Mouse (Mus musculus) left cerebral cortex, adult 2 months (tissue): ENCODE data around the gene Ociad2. TPM values are rescaled to one million over a fixed set of nuclear protein-coding genes. Genes with fewer than 3 reads are reported as not detected.

ENCODE experiments used
- DNase-seq, 2 experiments: peaks; one replicate each; pipeline ENCODE4 v3.0.0; 2021 to 2022; ENCODE audit warnings: low spot score in 2 of 2, mixed read lengths in 1 of 2; ENCODE audit errors: extremely low spot score in 1 of 2
- H3K27ac ChIP-seq: fragments of 200-600 bp; 2 replicates; pipeline ENCODE4 v1.8.1; 2022
- H3K4me3 ChIP-seq: fragments of 200-600 bp; 2 replicates; pipeline ENCODE4 v1.8.1; 2022
- CTCF ChIP-seq: fragments of 200-600 bp; IDR thresholded peaks from 2 replicates; pipeline ENCODE4 v1.8.1; 2022; ENCODE audit warnings: antibody characterized with exemption, mild to moderate bottlenecking, moderate library complexity
- intact Hi-C: fragments of 180-260 bp; cut with DNase I; formaldehyde crosslinking; loops from one replicate; pipeline ENCODE4 v1.15.1; 2025
- total RNA-seq, 2 experiments: library from RNA; stranded (reverse); gene quantifications; 2 replicates each; pipeline ENCODE4 v1.2.3; 2021

The Ociad2 gene
- total RNA-seq, 2 experiments from 2014 or later: 114 to 137 TPM

GRCm38 (mm10) chr5:73295916-73296315 is 44.9 kb downstream of the Ociad2 start:
- Histone ChIP-seq H3K27ac (no peak overlapping the region), H3K4me3 (no peak overlapping the region)
- no peak for TF ChIP-seq CTCF
- no peak for DNase-seq
- intact Hi-C loops: no loop called here

GRCm38 (mm10) chr5:73295016-73295415 is 45.8 kb downstream of the Ociad2 start:
- Histone ChIP-seq H3K4me3 (peak overlapping the region; percentile 7; the same call in 1 of the 2 replicates), H3K27ac (no peak overlapping the region)
- no peak for TF ChIP-seq CTCF
- no peak for DNase-seq
- intact Hi-C loops: no loop called here

GRCm38 (mm10) chr5:73293458-73293827 is 47.4 kb downstream of the Ociad2 start:
- intact Hi-C loops: loop anchor here (2.0 kb wide), 2 partner anchors 39 to 159 kb away; no protein-coding TSS in a partner anchor
- no peak for DNase-seq
- peak overlapping the region; percentile 98 for H3K4me3 ChIP-seq
- H3K27ac ChIP-seq: peak overlapping the region; percentile 97
- TF ChIP-seq CTCF: no peak

- peak; percentile 11 for TF ChIP-seq CTCF
- intact Hi-C loops: loop anchor here (2.0 kb wide), 2 partner anchors 38 to 158 kb away; no protein-coding TSS in a partner anchor
- H3K27ac ChIP-seq: peak within 1 kb of the TSS; percentile 97
- H3K4me3 ChIP-seq: peak within 1 kb of the TSS; percentile 98
- peak; percentile 92 to 94 for DNase-seq
Measured at GRCm38 (mm10) chr5:73292502-73293457, 48.0 kb downstream of the Ociad2 start, which contains the start of gene Ociad1. TSS of gene Ociad1 (plus strand) at chr5:73292784.

GRCm38 (mm10) chr5:73289900-73290299 is 50.9 kb downstream of the Ociad2 start:
- no peak overlapping the region for H3K27ac ChIP-seq
- no peak for DNase-seq
- intact Hi-C loops: no loop called here
- no peak overlapping the region for H3K4me3 ChIP-seq
- TF ChIP-seq CTCF: no peak

- H3K27ac ChIP-seq: no peak overlapping the region
- TF ChIP-seq CTCF: no peak
- intact Hi-C loops: no loop called here
- H3K4me3 ChIP-seq: no peak overlapping the region
- DNase-seq: no peak
Measured at GRCm38 (mm10) chr5:73286603-73287002, 54.2 kb downstream of the Ociad2 start.

GRCm38 (mm10) chr5:73285470-73285978 is 55.3 kb downstream of the Ociad2 start:
- no peak overlapping the region for H3K27ac ChIP-seq
- no peak for DNase-seq
- H3K4me3 ChIP-seq: no peak overlapping the region
- intact Hi-C loops: no loop called here
- TF ChIP-seq CTCF: no peak

- H3K4me3 ChIP-seq: no peak overlapping the region
- TF ChIP-seq CTCF: no peak
- DNase-seq: no peak
- intact Hi-C loops: no loop called here
- H3K27ac ChIP-seq: no peak overlapping the region
Measured at GRCm38 (mm10) chr5:73284046-73284445, 56.8 kb downstream of the Ociad2 start.

- intact Hi-C loops: no loop called here
- no peak overlapping the region for H3K4me3 ChIP-seq
Measured at GRCm38 (mm10) chr5:73280567-73280850, 60.3 kb downstream of the Ociad2 start.

GRCm38 (mm10) chr5:73279732-73280566 is 60.9 kb downstream of the Ociad2 start:
- no peak for TF ChIP-seq CTCF
- DNase-seq: no peak
- Histone ChIP-seq H3K27ac (no peak overlapping the region; the same call in 1 of the 2 replicates), H3K4me3 (no peak overlapping the region)
- intact Hi-C loops: no loop called here

More at GRCm38 (mm10) chr5:73280567-73280850, 60.3 kb downstream of the Ociad2 start:
- H3K27ac ChIP-seq: no peak overlapping the region; the same call in 1 of the 2 replicates
- no peak for TF ChIP-seq CTCF
- no peak for DNase-seq

GRCm38 (mm10) chr5:73279190-73279589 is 61.6 kb downstream of the Ociad2 start:
- no peak for DNase-seq
- TF ChIP-seq CTCF: no peak
- intact Hi-C loops: no loop called here
- Histone ChIP-seq H3K27ac (no peak overlapping the region), H3K4me3 (no peak overlapping the region)

GRCm38 (mm10) chr5:73274941-73275340 is 65.9 kb downstream of the Ociad2 start:
- no peak for TF ChIP-seq CTCF
- DNase-seq: no peak
- intact Hi-C loops: no loop called here
- Histone ChIP-seq H3K4me3 (no peak overlapping the region), H3K27ac (no peak overlapping the region)
